Mouse (Mus musculus): ENCODE data around the gene Mnd1.

DNA sequence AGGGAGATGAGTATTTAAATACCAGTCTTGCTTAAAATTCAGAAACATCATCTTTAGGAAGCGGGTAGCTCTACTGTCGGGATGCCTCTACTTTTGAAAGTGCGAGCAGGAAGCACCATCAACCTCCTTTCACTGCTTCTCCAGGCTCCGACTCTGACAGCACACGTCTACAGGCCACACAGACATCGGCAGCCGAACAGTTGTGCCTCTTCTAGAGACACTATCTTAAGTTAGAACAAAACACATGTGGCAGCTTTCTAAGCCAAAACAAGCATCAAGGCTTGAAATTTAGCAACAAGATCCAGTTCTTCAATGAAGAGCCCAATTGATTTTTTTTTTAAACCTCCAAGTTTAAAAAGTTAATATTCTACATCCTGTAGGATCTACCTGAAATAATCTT is 37.4 kb downstream of the Mnd1 start:
- TF ChIP-seq ZC3H11A (IDR thresholded peaks at IDR 0.05; ENCODE audit: borderline replicate concordance, low read depth, low read length) (no peak), CHD2 (IDR thresholded peaks at IDR 0.05; ENCODE audit: low read depth, low read length) (no peak), ZNF384 (IDR thresholded peaks at IDR 0.05; ENCODE audit: low read depth, low read length) (no peak), HCFC1 (IDR thresholded peaks at IDR 0.05; ENCODE audit: borderline replicate concordance, insufficient read depth, low read length) (no peak), MAFK (IDR thresholded peaks at IDR 0.05; ENCODE audit: insufficient read depth, low read depth, low read length) (no peak)

Measured in ES-E14 (cell line).